Mouse (Mus musculus): ENCODE measurements at regions not wholly inside any gene's neighbourhood (a gene's known extent, or its start where the extent isn't known, plus 50 kb on each side); places are given as distances from the start of the nearest gene placed in this dataset.

GRCm38 (mm10) chr11:19730747-19731146, 193.4 kb upstream of the Spred2 start:
- TF ChIP-seq POLR2A (IDR thresholded peaks at IDR 0.05; ENCODE audit: insufficient read length, low read depth) (no peak), MAX (IDR thresholded peaks at IDR 0.05; ENCODE audit: low read depth) (no peak), MYOD1 (IDR thresholded peaks at IDR 0.05; ENCODE audit: control insufficient read depth in 1 of 3, insufficient read length in 2 of 3, low read depth in 2 of 3) (no peak), E2F4 (IDR thresholded peaks at IDR 0.05; ENCODE audit: insufficient read depth) (no peak), CEBPB (IDR thresholded peaks at IDR 0.05; ENCODE audit: insufficient read depth, poor library complexity, severe bottlenecking) (no peak), REST (IDR thresholded peaks at IDR 0.05; ENCODE audit: insufficient read depth, insufficient read length) (no peak)
